Mouse (Mus musculus) neural tube, embryonic 11.5 days (tissue): ENCODE measurements around the gene Adgrg6. TPM values are rescaled to one million over a fixed set of nuclear protein-coding genes. Genes with fewer than 3 reads are reported as not detected.

Experiments used
- ATAC-seq: fragments of 200-750 bp; cut with Nextera tagmentation; 2 replicates; pipeline ENCODE4 v1.8.0; 2017; ENCODE audit warnings: moderate number of reproducible peaks, mild to moderate bottlenecking, moderate TSS enrichment, moderate library complexity; ENCODE audit not compliant: insufficient read depth, low FRiP score, low TSS enrichment
- DNase-seq: peaks from one replicate; pipeline ENCODE4 v3.0.0-alpha.2; 2015; ENCODE audit warnings: low spot score
- H3K27ac ChIP-seq: fragments of 300-500 bp; sonication (generic); 2 replicates; pipeline ENCODE4 v1.5.1; 2014; ENCODE audit warnings: low read depth, mild to moderate bottlenecking, low read length
- H3K27me3 ChIP-seq: fragments of 300-500 bp; sonication (generic); 2 replicates; pipeline ENCODE4 v1.6.1; 2014; ENCODE audit warnings: mild to moderate bottlenecking, low read length, mixed read lengths; ENCODE audit not compliant: control insufficient read depth, insufficient read depth
- H3K36me3 ChIP-seq: fragments of 300-500 bp; sonication (generic); 2 replicates; pipeline ENCODE4 v1.6.1; 2014; ENCODE audit warnings: mild to moderate bottlenecking, low read length, moderate library complexity, mixed read lengths; ENCODE audit not compliant: control insufficient read depth, insufficient read depth
- H3K4me1 ChIP-seq: fragments of 300-500 bp; sonication (generic); 2 replicates; pipeline ENCODE4 v1.6.1; 2014; ENCODE audit warnings: low read length, mixed read lengths; ENCODE audit not compliant: control insufficient read depth, insufficient read depth
- H3K4me2 ChIP-seq: fragments of 300-500 bp; sonication (generic); 2 replicates; pipeline ENCODE4 v1.6.1; 2014; ENCODE audit warnings: low read depth, mild to moderate bottlenecking, moderate library complexity
- H3K4me3 ChIP-seq: fragments of 300-500 bp; sonication (generic); 2 replicates; pipeline ENCODE4 v1.5.1; 2014; ENCODE audit warnings: low read depth, low read length
- H3K9ac ChIP-seq: fragments of 300-500 bp; sonication (generic); 2 replicates; pipeline ENCODE4 v1.6.1; 2014; ENCODE audit warnings: mild to moderate bottlenecking, low read length
- H3K9me3 ChIP-seq: fragments of 300-500 bp; sonication (generic); 2 replicates; pipeline ENCODE4 v1.6.1; 2016; ENCODE audit warnings: low read length; ENCODE audit not compliant: control insufficient read depth
- WGBS: fragments of 180-500 bp; shearing (Covaris S2); extraction: QIAGEN DNeasy Blood & Tissue Kit; methylation state at CpG from one replicate; pipeline ENCODE4 v1.1.7; 2014; 5-methylcytosine and 5-hydroxymethylcytosine counted together
- polyA plus RNA-seq: library from polyadenylated mRNA; unstranded; fragments of >200 nt; fragmentation: Nextera tagmentation; extraction: Ambion mirVana; gene quantifications from 2 replicates; pipeline ENCODE4 v1.2.1, GENCODE M21; 2014

The Adgrg6 gene
- polyA plus RNA-seq, 1 experiment from 2014 or later: 6.2 TPM

- Histone ChIP-seq H3K27me3 (no peaks in the 10 kb centered on the region), H3K4me2 (peak overlapping the region; percentile 99), H3K27ac (no peak overlapping the region), H3K36me3 (no peaks in the 10 kb centered on the region), H3K9me3 (no peaks in the 10 kb centered on the region), H3K9ac (peak overlapping the region; percentile 67), H3K4me1 (no peaks in the 10 kb centered on the region), H3K4me3 (peak overlapping the region; percentile 68)
- no peak for ATAC-seq
- DNase-seq: no peak
- 8% methylated on average over 9 of the region's 9 CpGs for WGBS
Observed at GRCm38 (mm10) chr10:14544608-14544940, 885 bp downstream of the Adgrg6 start.

GRCm38 (mm10) chr10:14543511-14544067 lies 1.9 kb downstream of the Adgrg6 start:
- ATAC-seq: no peak
- H3K4me1 ChIP-seq: no peaks in the 10 kb centered on the region
- H3K4me2 ChIP-seq: no peak overlapping the region; the same call in 1 of the 2 replicates
- H3K36me3 ChIP-seq: no peaks in the 10 kb centered on the region
- H3K9me3 ChIP-seq: no peaks in the 10 kb centered on the region
- WGBS: 74% methylated on average over 8 of the region's 8 CpGs
- H3K27me3 ChIP-seq: no peaks in the 10 kb centered on the region
- no peak overlapping the region for H3K9ac ChIP-seq
- H3K27ac ChIP-seq: no peak overlapping the region
- H3K4me3 ChIP-seq: no peak overlapping the region
- DNase-seq: no peak

- Histone ChIP-seq H3K27ac (no peak overlapping the region), H3K4me2 (no peak overlapping the region), H3K4me3 (no peak overlapping the region), H3K27me3 (no peaks in the 10 kb centered on the region), H3K9ac (no peak overlapping the region), H3K9me3 (no peaks in the 10 kb centered on the region), H3K36me3 (no peaks in the 10 kb centered on the region), H3K4me1 (no peaks in the 10 kb centered on the region)
- DNase-seq (no peak), ATAC-seq (no peak)
- WGBS: 82% methylated on average over 3 of the region's 3 CpGs
Observed at GRCm38 (mm10) chr10:14537102-14537501, 8.4 kb downstream of the Adgrg6 start.

- Histone ChIP-seq H3K27me3 (no peaks in the 10 kb centered on the region), H3K4me2 (no peak overlapping the region)
- WGBS: 84% methylated on average over 3 of the region's 3 CpGs
Observed at GRCm38 (mm10) chr10:14531090-14531489, 14.4 kb downstream of the Adgrg6 start.

GRCm38 (mm10) chr10:14530670-14531069 lies 14.8 kb downstream of the Adgrg6 start:
- DNase-seq: no peak
- ATAC-seq: no peak
- Histone ChIP-seq H3K27me3 (no peaks in the 10 kb centered on the region), H3K4me1 (no peaks in the 10 kb centered on the region), H3K9me3 (no peaks in the 10 kb centered on the region), H3K27ac (no peak overlapping the region), H3K36me3 (no peaks in the 10 kb centered on the region), H3K9ac (no peak overlapping the region), H3K4me3 (no peak overlapping the region), H3K4me2 (no peak overlapping the region)
- WGBS: 93% methylated on average over 1 of the region's 1 CpGs

More at GRCm38 (mm10) chr10:14531090-14531489, 14.4 kb downstream of the Adgrg6 start:
- no peaks in the 10 kb centered on the region for H3K4me1 ChIP-seq
- H3K9me3 ChIP-seq: no peaks in the 10 kb centered on the region
- no peak for ATAC-seq
- H3K27ac ChIP-seq: no peak overlapping the region
- H3K9ac ChIP-seq: no peak overlapping the region
- no peaks in the 10 kb centered on the region for H3K36me3 ChIP-seq
- DNase-seq: no peak
- H3K4me3 ChIP-seq: no peak overlapping the region

GRCm38 (mm10) chr10:14527765-14528164 lies 17.7 kb downstream of the Adgrg6 start:
- Histone ChIP-seq H3K9me3 (no peaks in the 10 kb centered on the region), H3K9ac (no peak overlapping the region), H3K4me2 (no peak overlapping the region), H3K36me3 (no peaks in the 10 kb centered on the region), H3K4me3 (no peak overlapping the region), H3K27ac (no peak overlapping the region), H3K27me3 (no peaks in the 10 kb centered on the region), H3K4me1 (no peaks in the 10 kb centered on the region)
- DNase-seq: no peak
- no peak for ATAC-seq
- 78% methylated on average over 2 of the region's 2 CpGs for WGBS

GRCm38 (mm10) chr10:14522729-14523128 lies 22.7 kb downstream of the Adgrg6 start:
- ATAC-seq: no peak
- no peak for DNase-seq
- Histone ChIP-seq H3K9ac (no peak overlapping the region), H3K27ac (no peak overlapping the region), H3K4me3 (no peak overlapping the region), H3K4me2 (no peak overlapping the region), H3K27me3 (no peaks in the 10 kb centered on the region), H3K4me1 (peaks cover 4% of the 10 kb centered on the region), H3K9me3 (no peaks in the 10 kb centered on the region), H3K36me3 (no peaks in the 10 kb centered on the region)
- WGBS: 85% methylated on average over 5 of the region's 5 CpGs

- Histone ChIP-seq H3K9me3 (no peaks in the 10 kb centered on the region), H3K9ac (no peak overlapping the region), H3K4me3 (no peak overlapping the region), H3K4me1 (peaks cover 4% of the 10 kb centered on the region), H3K4me2 (no peak overlapping the region), H3K27me3 (no peaks in the 10 kb centered on the region), H3K27ac (no peak overlapping the region), H3K36me3 (no peaks in the 10 kb centered on the region)
- no peak for DNase-seq
- no peak for ATAC-seq
- WGBS: 76% methylated on average over 8 of the region's 8 CpGs
Observed at GRCm38 (mm10) chr10:14520912-14521675, 24.4 kb downstream of the Adgrg6 start.

GRCm38 (mm10) chr10:14517909-14518308 lies 27.6 kb downstream of the Adgrg6 start:
- Histone ChIP-seq H3K4me2 (no peak overlapping the region), H3K36me3 (no peaks in the 10 kb centered on the region), H3K9me3 (no peaks in the 10 kb centered on the region), H3K27ac (no peak overlapping the region), H3K4me1 (peaks cover 4% of the 10 kb centered on the region), H3K27me3 (no peaks in the 10 kb centered on the region), H3K9ac (no peak overlapping the region), H3K4me3 (no peak overlapping the region)
- ATAC-seq: peak; percentile 73; the same call in 1 of the 2 replicates
- DNase-seq: peak; percentile 18
- WGBS: 39% methylated on average over 5 of the region's 5 CpGs
